Mouse (Mus musculus) WW6 (cell line): ENCODE measurements at regions not wholly inside any gene's neighbourhood (a gene's known extent, or its start where the extent isn't known, plus 50 kb on each side); places are given as distances from the start of the nearest gene placed in this dataset.
"Not testable (repeated sequence)": the region's sequence is repeated elsewhere in the genome, so short reads cannot be mapped to it uniquely, and the experiment has no call there.

Experiments
- DNase-seq: peaks from one replicate; pipeline ENCODE4 v3.0.0-alpha.2; 2013; ENCODE audit warnings: low read depth, low spot score

DNA sequence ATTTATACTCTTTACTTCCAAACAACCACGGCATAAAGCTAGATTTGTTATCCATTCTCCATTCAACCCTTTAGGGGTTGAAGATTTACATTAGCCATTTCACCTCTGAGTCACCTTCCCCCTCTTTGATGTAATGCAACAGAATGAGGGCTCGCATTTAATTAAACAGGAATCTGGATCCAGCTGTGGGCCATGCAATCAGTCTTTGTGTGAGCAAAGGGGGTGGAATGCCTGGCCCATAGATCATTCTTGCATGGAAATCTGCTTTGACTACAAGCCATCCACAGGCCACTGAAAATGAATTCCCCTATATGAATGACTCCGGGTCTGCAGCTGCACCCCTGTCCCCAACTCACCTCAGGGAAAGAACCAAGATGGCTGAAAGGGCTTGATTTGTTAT lies 574.4 kb downstream of the Cypt12 start:
- DNase-seq: no peak

DNA sequence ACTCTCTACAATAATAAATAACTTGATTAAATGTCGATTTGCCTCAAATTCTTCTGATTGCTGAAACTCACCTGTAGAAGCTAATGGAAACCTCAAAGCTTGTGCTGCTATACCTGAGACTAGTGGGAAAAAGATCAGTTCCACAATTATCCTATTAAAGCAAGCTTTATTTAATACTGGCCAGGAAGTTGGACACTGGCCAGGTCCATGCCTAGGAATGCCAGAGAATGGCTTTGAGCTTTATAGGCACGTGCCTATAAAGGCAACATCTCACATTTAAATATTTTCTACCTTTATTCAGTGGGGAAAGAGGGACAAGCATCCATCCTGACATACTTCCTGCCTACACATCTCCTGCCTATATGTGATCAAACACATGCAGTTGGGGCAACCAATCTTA lies 575.8 kb downstream of the Cypt12 start:
- no peak for DNase-seq

- no peak for DNase-seq
These were observed 609.0 kb downstream of the Cypt12 start for GRCm38 (mm10) chr3:18557201-18557600.

DNA sequence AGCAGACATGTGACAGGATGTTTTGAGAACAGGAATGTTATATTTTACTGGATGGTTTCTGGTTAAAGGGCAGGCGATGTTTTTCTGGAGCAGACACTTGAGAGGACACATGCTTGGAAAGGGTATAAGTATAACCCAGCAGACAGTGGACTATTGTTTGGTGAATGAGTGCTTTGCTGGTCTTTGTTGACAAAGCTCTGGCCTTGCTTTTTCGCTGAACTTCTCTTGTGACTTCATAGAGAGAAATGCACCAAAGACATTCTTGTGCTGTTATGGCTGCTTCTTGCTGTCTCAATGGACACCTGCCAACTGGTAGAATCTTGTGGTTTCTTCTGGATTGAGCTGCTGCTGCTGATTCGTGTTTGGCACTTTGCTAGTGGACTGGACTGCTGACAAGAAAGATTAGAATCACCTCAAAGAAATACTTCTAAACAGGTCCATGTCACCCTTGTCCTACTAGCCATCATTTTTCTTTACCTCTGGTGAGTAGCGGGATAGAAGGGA lies 612.1 kb downstream of the Cypt12 start:
- no peak for DNase-seq

- not testable (repeated sequence) for DNase-seq
These were observed 632.9 kb downstream of the Cypt12 start for GRCm38 (mm10) chr3:18580911-18581626.

GRCm38 (mm10) chr3:18620608-18621007 lies 672.4 kb downstream of the Cypt12 start:
- DNase-seq: no peak

- DNase-seq: peak; percentile 67
These were observed 675.7 kb downstream of the Cypt12 start for GRCm38 (mm10) chr3:18623831-18624304.

DNA sequence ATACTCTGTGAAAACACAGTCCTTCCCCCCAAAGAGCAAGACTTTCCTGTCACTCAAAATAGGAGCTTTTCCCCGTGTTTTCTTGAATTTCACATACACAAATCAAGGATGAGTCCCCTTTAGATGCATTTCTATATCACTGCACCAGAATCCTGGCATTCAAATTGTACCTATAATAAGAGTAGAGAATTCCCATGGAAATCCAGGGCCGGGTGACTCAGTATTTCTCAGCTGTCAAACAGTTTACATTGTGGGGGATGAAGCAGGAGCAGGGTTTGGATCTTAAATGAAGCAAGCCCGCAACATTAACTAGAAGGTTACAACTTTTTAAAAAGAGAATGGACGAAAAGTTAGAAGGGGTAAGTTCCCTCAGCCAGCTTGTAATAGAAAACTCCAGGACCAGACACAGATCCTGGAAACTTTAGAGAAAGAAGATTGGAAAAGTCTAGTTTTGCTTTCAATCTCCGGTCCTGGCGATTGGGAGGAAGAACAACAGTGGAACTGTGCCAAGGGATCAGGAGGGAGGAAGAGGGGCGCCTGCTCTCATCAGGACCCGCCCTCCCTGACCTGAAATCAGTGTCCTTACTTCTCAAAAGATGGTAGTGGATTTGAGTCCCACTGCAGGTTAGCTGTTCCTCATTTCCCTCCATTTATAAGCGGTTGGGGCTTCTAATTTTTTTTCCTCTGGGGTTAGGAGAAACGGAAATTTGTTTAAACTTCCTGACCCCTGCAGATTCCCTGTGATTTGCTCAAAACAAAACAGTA lies 676.4 kb downstream of the Cypt12 start:
- DNase-seq: no peak

GRCm38 (mm10) chr3:18625395-18626328 lies 677.5 kb downstream of the Cypt12 start:
- no peak for DNase-seq

- DNase-seq: no peak
These were observed 678.2 kb downstream of the Cypt12 start for GRCm38 (mm10) chr3:18626375-18626774.

- DNase-seq: no peak
These were observed 678.6 kb downstream of the Cypt12 start for GRCm38 (mm10) chr3:18626820-18627219.

- DNase-seq: no peak
These were observed 681.0 kb downstream of the Cypt12 start for GRCm38 (mm10) chr3:18629233-18629632.

DNA sequence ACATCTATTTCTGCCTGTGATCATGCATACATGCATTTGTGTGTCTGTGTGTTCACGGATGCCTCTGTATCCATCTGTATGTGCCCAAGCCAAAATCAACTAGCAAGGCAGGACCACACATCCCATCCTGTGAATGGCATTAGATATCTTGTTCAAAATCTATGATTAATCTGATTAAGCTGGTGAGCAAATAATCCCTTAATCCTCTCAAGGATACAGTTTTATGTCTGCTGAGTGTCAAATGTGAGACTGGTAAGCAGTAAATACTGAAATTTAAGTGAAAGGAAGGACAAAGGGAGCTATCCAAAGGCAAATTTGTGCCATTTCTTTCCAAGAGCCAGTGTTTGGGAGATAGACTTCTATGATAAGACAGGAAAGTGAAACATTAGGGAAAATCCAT lies 683.4 kb downstream of the Cypt12 start:
- DNase-seq: no peak

GRCm38 (mm10) chr3:18634855-18635254 lies 686.6 kb downstream of the Cypt12 start:
- no peak for DNase-seq

GRCm38 (mm10) chr3:18637553-18637952 lies 689.3 kb downstream of the Cypt12 start:
- DNase-seq: no peak

DNA sequence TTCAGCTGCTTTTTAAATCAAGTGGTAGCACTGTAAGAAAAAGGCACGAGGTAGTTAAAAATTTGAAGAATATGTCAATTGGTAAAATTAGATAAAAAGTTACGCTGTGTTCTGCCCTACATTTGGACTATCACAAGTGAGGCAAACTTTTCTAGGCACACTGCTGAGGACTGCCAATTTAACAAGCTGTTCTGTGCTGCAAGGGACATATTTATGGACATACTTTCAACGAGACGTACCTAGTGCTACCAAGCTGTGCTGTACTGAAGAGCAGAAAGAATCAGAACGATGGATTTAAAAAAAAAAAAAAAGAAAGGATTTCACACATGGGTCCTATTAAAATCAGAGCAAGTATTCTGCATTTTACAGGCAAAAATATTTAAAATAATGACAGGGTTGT lies 692.1 kb downstream of the Cypt12 start:
- no peak for DNase-seq

GRCm38 (mm10) chr3:18641688-18642087 lies 693.5 kb downstream of the Cypt12 start:
- DNase-seq: no peak

DNA sequence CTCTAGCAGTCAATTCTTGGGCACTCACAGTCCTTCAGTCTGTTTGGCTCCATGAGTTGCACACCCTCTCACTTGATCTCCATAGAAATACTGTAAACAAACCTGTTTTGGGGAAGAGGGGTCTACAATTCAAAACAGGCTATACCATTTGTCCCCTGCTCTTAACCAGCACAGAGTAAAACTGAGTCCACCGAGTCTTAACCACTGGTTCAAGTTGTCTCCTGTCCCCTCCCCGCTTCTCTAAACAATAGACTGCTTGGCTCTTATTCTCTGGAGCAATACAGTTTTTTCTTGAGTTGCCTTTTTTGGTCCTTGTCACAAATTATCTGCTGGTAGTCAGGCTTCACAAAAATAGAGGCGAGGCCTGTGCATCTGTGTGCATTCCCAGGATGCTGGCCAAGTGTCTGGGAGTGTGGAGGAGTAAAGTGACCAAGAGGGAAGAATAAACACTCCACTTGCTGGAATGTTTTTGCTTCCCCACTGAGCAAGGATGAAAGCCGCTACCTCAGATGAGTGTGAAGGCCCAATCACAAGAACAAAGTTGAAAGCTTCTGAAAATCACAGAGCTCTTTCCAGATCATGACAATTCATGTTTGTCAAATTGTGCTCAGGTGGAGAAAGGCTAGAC lies 695.3 kb downstream of the Cypt12 start:
- DNase-seq: no peak

GRCm38 (mm10) chr3:18645481-18645880 lies 697.3 kb downstream of the Cypt12 start:
- DNase-seq: no peak

GRCm38 (mm10) chr3:18645927-18646326 lies 697.7 kb downstream of the Cypt12 start:
- DNase-seq: no peak

- no peak for DNase-seq
These were observed 705.3 kb downstream of the Cypt12 start for GRCm38 (mm10) chr3:18653557-18653956.
